Mouse (Mus musculus) liver, adult 2 months (tissue): ENCODE results near the gene Prss57.

Source experiments
- CTCF ChIP-seq: fragments of 200-500 bp; IDR thresholded peaks from 2 replicates; pipeline ENCODE4 v1.5.1; 2011; ENCODE audit warnings: low read depth, low read length, control low read depth
- POLR2A ChIP-seq: fragments of 200-500 bp; IDR thresholded peaks from 2 replicates; pipeline ENCODE4 v1.6.1; 2011; ENCODE audit warnings: low read length, control low read depth; ENCODE audit not compliant: insufficient read depth; ENCODE audit errors: extremely low read depth

DNA sequence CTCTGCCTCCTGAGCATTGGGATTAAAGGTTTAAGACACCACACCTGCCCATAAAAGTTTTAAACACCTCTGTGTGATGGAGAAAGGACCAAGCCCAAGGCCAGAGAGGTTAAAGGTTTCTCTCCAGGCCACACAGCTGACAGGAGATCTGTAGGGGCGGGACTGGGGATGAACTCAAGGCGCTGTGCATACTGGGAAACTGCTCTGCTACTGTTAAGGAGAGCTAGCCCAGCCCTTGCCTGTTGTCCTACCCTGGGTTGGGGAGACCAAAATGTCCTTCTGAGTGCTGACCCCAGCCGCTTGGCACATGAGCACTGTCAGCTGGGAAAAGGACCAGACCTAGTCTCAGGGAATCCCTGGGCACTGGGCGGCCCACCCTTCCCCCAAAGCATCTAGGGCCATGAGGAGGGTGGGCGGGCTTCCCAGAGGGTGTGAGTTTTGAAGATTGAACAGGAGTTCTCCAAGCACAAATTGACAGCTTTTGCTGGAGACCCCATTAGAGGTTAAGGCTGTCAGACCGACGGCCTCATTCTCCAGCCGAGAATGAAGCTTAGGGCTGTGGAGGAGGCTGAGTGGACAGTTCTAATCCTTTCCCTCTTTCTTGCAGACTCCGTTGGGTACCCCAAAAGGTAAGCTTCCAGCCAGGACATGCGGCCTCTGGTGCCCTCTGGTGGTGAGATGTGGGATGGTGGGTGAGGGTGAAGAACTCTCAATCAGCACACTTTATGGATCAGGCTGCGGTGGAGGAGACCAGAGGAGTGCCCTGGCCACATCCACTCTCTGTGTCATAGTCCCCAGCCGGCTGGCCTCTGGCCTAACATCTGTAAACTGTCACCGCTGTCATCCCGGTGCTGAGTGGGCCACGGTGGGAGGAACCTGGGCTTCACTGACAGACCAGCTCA, 21.2 kb upstream of the Prss57 start:
- peak; percentile 99 for TF ChIP-seq CTCF
- TF ChIP-seq POLR2A = no peak
